Mouse (Mus musculus) inflammation-experienced regulatory T-cells, adult 6 months (primary cell): ENCODE measurements around the gene Morn5. TPM values are rescaled to one million over a fixed set of nuclear protein-coding genes. Genes with fewer than 3 reads are reported as not detected.

ENCODE experiments used
- ATAC-seq: one replicate; pipeline ENCODE4 v1.8.0; 2017
- polyA plus RNA-seq, 3 experiments: library from polyadenylated mRNA; unstranded; fragments of 100-300 nt; shearing (Covaris generic); gene quantifications; one replicate each; pipeline ENCODE4 v1.2.1; 2017

Morn5 gene
- not detected for polyA plus RNA-seq

DNA sequence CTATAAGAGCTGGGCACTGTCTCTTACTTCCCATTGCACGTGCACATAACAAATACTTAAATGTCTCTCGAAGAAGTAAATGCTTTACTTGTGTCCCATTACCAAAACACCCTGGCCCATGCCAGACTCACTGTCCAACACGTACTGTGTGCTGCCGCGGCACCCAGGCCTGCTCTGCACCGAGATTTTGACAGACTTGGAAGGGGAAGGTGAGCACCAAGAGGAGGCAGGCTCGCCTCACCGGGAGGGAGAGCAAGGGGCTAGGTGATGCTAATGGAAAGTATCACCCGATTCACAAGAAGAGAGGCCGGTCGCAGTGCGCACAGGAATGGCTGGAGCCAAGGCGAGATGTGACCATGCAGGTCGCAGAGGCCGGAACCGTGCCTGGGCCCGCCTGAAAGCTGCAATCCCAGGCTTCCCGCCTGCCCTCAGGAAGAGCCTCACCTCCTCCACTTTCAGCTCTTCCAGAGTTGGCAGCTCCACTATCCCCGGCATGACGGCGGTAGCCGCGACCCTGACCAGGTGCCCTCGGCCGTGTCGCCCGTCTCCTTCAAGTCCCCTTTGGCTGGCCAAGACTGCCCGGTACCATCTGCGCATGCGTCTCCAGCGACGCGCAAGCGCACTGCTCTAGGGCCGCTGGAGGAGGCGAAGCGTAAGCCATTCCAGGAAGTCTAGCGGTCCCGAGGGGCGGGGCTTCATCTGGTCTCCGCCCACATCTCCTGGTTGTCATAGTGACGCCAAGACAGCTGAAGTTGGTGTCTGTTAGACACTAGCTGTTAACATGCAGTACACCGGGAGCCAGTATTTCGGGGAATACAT is at the start of gene Morn5, which contains the start of gene Ndufa8:
Gene Morn5 (plus strand): TSS at position 711 of the 819 bp plus-strand sequence.
Gene Ndufa8 (minus strand): TSS at position 659 of the 819 bp plus-strand sequence.
- ATAC-seq: peak; percentile 91

DNA sequence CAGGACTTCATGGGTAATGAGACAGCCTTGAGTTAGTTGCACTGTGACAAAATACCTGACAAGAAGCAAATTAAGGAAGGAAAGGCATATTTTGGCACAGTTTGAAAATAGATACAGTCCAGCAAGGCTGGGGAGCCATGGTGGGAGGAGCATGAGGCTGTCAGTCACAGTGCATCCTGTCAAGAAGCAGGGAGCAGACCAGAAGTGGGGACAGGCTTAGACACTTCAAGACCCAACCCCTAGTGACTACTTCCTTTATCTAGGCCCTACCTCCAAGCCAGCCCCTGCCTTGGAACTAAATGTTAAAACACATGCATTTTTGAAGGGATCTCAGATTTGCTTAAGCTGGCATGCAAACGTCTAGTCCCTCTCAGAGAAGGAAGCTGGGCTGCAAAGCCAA is 48.9 kb upstream of the Morn5 start:
- no peak for ATAC-seq

DNA sequence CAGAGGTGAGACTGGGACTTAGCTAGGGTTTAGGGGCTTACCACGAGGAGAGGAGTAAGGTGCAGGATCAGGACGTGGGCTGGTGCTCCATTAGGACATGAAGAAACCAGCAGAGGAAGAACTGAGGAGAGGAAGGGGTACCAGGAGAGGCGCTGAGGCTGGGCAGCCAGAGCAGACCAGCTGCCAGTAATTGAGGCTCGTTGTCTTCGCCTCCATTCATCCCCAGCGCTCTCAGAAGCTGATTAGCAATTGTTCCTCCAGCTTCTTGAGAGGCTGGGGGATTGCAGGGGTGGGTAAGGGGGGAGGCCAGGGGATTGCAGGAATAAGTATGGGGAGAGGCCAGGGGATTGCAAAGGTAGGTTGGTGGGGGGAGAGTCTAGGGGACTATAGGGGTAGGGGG is 47.1 kb upstream of the Morn5 start:
- ATAC-seq: no peak

DNA sequence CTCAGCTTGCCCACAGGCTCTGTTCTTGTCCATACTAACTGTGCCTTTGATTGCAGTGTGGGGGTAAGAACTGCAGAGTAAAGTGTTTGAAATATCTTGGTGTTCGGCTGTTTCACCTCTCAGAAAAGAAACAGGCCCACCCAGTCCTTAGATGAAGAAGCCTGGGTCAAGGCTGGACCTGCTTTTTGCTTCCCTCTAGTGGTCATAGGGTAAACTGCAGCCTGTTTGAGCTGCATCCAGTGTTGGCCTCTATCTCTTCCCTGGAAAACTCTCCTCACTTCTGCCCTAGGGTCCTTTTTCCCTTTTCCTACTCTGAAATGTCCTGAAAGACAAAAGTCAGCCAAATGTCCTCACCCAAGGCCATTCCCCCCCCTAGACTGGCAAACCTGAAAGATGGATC is 41.2 kb upstream of the Morn5 start:
- no peak for ATAC-seq

DNA sequence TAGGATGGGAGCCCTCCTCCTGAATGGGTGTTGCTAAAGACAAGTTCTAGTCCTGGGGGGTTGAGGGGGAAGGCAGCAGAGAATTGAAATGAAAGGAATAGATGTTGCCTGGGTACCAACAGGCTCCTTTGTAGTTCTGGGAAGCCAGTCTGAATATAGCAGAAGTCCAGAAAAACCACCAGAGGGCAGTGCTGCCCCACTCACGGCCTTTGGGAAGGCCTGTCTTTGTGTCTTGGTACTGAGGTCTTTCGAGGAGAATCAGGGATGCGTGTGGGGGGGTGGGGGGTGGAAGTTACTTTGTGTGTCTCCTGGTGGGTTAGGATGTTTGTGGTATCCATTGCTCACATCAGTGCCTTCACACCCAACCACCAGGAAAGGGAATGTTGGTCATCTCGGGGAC is 39.9 kb upstream of the Morn5 start:
- peak; percentile 61 for ATAC-seq

DNA sequence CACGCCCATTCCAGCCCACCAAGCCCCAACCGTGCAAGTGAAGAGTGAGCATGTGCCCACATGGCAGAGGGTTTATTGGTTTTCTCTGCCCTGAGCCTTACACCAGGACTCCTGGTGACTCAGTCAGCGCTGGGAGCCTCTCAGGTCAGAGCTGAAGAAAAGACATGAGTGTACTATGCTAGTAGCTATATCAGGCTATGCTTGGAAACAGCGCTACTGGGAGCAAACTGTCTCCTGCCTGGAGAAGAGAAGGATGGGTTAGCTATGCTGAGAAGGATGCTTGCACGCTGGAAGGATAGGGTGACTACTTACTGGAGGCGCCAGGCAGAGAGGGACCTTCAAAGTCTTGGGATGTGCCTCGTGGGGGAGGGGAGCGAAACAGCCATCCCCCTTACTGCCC is 38.7 kb upstream of the Morn5 start:
- no peak for ATAC-seq

DNA sequence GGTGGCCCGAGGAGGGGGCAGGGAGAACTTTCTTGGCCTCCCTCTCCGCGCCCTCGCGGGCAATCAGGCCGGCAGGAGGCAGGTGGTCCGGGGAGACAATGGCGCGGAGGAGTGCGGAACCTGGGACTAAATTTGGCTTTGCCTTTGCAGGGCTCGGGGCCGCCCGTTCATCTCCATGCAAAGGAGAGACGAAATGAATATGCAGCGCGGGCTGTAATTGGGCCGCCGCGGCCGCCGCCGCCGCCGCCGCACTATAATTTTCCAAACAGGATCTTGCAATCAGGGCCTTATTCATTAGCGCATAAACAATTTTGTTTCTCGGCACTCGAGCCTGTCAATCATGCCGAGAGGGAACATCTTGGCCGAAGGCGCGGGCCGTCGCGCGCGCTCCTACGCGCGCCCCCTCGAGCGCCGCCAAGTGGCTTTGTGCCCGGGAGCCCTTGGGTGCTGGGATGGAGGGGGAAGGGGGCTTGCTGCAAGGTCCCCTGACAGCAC is 37.9 kb upstream of the Morn5 start:
- no peak for ATAC-seq

DNA sequence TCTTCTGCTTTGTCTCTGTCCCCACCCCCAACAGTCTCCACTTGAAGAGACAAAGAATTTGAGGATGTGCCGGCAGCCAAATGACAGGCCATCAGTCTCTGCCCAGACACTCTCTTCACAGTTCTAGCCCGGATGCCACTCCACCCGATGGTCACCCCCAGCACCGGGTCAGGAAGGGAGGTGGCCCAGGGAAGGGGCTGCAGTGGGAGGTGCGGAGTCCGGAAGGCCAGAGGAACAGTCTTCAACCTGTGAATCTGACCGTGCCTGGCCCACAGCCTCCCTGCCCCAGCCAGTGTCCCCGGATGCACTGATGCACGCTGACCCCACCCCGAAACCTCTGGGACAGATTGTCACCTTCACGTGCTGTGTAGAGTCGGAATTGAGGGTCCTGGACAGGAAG is 36.2 kb upstream of the Morn5 start:
- no peak for ATAC-seq

DNA sequence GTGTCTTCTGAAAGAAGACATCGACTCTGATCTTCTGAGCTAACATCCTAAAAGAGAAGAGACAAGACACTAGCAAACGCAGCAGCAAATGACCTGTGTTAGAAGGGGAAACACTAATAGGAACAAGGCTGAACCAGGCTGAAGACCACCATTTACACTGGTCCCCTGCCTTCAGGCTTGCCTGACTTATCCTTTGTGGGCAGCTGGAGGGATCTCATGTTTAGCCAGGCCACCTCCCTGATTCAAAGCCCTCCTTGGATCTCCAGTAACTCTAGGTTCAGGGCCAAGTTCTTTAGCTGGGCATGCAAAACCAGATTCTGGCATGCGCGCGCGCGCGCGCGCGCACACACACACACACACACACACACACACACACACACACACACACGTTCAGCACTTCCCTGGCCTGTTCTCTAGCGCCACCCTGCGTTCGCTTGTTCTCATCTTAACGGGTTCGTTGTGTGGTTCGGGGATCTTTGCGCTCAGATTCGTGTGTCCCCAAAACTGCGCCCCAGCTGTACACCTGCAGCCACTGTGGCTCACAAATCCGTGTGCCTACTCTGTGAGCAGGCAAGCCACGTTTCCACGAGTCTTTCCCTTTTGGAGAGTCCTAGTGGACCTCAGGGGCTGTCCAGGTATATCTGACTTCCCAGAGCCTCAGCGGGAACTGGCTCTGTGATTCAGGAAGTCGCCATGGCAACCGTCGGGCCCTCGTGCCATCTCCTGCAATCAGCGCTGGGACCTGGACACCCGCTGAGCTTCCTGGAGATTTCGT is 27.7 kb upstream of the Morn5 start:
- ATAC-seq: no peak

DNA sequence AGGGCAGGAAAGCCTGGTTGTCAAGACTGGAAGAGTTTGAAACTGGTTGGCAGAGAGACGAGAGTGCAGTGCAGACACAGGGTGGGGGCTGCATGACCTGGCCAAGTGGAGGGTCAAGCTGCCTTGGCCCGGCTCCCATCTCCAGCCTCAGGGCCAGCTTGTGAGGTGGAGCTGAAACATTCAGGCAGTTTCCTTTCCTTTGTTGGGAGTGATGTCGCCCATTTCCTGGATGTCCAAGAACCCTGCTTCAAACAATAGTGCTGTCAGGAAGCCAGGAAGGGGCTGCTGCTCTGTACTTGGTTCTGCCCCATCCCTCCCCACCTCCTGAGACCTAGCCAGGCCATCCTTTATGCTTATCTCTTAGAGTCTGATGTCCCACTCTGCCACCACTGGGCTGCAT is 26.0 kb upstream of the Morn5 start:
- no peak for ATAC-seq

DNA sequence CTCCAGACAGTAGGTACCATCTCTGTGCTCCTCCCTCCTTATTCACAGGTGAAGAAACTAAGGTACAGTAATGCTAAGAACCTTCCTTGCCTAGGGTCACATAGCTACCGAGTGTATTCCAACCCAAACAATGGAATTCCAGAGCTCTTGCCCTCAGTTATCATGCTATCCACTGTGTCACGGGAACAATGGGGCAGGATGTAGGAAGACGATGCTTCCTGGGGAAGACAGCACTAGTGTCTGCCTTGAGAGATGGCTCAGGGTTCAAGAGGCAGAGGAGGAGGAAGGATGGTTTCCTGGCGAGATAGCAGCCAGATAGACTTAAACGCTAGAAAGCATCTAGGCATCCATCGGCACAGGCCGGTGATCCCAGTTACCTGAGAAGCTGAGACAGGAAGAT is 16.4 kb upstream of the Morn5 start:
- no peak for ATAC-seq

DNA sequence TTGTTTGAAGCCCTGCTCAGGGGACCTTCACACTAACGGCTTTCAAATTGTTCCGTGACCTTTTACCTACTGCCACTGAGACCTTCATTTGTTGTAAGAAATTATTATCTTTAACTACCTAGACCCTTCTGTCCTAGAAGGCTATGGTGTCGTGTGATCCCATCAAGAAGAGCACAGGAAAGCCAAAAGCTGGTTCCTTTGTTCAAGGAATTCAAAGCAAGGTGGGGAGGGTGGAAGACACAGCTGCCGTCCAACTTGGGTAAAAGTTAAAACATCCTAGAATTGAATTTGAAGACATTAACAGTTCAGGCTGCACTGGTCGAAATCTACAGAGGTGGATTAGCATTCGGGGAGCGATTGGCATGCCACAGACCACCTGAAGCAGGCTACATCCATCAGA is 15.3 kb upstream of the Morn5 start:
- no peak for ATAC-seq

DNA sequence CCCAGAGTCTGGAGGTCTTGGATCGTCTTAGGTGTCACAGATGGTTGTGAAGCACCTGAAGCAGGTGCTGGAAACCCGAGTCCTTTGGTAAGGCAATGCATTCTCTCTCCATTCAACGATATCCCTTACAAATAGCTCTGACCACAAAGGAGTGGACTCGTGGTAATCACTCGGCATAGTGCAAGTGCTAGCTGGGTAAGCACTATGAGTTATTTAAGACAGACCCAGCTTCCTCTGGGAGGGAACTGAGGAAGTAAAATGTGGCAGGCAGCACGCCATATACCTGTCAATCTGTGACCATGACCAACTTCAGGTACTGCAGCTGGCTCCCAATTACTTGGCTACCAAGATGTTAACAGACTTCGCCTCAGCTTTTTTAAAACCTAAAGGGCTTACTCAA is 14.4 kb upstream of the Morn5 start:
- ATAC-seq: no peak

DNA sequence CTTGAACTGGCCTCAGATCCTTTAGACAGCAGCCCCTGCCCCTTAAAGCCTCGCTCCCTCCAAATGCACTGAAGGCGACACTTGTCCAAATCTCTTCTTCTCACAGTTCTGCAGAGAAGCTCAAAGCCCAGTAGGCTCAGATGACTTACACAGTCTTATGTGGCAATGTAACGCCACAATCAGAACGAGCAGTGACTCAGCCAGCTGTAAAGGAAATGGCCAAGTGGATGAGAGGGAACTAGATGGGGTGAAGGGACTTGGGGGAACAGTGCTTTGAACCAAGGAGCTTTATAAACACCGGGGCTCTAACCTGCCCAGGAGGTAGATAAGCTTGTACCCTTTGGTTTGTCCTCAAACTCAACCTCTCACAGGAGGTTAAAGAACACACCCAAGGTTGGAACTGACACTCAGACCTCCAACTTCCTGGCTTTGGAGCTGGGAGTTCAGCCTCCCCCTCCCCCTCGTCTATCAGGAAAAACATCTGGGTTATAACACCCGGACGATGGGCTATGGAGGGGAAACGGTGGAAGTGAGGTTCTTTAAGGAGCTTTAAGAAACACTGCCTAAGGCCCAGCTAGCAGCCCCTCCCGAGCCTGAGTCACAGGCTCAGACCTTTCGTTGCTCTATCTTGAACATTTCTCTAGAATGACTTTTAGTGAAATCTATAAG is 13.7 kb upstream of the Morn5 start:
- ATAC-seq: no peak

DNA sequence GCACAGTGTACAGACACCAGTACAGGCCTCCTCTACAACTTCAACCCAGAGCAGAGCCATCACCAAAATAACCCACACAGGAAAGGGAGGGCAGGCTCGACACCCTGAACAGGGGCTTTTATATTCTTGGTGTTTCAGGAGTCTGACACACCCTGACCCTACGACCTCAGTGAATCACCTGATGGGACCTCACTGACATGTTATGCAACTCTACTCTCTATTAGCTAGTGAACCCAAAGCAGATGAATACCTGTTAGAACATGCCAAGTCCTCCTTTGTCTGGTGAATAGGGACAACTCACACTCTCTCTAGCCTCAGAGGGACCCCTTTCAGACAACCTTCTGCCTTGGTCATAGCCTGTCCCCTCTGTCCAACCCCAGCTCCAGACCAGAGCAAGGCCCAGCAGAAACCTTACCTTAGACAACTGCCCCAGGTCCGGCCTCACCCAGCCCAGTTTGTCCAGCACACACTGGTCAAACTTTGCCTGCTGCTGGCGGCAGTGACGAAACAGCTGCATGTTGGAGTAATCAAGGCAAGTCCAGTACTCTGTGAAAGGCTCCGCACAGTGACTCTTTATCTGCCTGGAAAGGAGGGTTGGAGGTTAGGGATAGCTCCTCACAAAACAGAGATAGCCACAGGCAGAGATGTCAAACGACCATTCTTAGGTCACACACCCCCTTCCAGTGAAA is 9.8 kb upstream of the Morn5 start:
- no peak for ATAC-seq

DNA sequence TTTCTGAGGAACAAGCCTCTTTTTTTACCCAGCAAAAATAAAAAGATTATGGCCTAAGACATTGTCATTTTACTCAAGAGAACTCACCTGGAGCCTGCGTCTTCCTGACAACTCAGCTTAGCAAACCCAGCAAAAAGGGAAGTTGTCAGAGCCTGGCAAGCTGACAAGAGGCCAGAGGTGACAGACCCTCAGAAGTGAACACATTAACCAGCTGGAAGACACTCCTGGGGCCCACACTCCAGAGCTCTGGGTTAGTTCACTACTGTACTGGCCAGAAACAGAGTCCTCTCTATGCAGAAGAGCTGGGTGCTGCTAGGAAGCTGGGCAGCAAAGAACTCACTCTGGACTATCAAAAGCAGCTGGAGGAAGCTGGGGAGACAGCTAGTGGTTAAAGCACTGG is 8.4 kb upstream of the Morn5 start:
- ATAC-seq: no peak

DNA sequence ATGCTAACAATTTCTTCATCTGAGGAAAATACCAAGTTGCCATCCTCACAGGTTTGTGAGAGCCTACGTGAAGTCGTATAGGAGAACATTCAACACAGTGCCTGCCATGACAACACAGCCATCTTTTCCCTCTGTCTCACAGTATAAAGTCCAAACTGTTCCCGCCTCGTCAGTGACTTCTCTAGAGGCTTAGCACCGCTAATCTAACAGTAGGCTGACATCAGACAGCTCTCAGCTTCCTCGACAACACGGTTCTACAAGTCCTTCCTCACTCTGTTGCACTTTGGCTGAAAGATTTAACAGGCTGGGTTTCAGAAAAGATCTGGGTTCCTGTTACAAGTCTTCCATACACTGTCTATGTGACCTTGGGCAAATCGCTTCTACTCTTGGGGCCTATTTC is 1.1 kb upstream of the Morn5 start:
- ATAC-seq: no peak

DNA sequence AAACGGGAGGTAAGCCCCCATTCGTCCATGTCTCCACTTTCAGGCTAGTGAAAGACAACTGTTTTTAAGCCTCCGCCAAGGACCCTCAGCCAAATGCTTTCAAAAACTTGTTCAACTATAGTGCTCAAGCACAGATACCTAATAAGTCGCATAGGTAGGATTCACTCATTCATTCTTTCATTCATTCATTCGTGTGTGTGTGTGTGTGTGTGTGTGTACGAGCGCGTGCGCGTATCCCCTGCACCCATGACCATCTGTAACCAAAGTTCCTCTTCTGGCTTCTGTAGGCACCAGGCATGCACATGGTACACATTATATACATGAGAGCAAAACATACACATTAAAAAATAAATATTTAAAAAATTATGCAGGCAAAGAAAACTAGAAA is 303 bp downstream of the Morn5 start:
- no peak for ATAC-seq

DNA sequence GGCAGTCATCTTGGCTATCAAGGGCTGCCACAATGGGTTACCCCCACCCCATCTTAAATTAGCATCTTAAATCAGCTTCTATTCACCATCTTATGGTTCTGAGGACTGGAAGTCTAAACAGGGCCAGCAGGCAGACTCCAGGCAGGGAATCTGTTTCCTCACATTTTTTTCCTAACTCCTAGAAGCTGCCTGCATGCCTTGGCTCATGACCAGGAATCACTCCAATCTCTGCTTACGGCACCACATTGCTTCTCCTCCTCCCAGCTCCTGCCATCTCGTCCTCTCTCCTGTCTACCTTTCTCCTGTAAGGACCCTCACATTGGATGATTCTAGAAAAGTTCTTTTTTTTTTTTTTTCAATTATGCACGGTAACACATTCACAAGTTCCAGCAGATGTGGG is 4.0 kb downstream of the Morn5 start:
- no peak for ATAC-seq

DNA sequence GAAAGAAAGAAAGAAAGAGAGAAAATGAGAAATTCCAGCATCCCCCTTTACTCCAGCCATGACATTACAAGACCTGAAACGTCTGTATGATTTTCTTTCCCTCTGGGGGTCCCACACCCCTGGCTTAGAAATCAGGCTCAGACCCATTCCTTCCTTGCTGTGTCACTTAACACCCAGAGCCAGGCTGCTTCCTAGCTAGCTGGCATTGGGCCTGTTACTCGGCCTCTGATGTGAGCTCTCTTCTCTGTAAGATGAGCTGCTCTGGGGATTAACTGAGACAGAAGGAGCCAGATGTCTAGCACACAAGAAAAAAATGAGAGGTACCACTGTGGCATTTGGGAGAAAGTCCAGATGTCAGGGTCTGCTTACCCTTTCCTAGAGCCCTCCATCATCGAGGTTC is 7.0 kb downstream of the Morn5 start:
- ATAC-seq: no peak

DNA sequence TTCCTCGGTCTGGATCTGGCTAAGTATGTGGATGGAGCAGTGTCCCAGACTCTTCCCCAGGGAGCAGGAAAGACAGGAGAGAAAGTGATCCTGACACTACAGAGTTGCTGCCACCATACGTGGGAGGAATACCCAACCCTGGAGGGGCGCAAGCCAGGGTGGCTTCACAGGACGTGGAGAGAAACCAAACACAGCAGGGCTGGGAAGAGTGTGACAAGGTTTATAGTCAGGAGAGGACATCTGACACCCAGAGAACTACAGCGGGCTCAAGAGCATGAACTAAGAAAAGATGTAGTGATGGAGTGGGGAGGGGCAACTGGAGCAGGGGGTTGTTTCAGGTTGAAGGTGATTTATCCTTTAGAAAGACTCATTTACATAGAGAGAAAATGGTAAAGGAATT is 12.2 kb downstream of the Morn5 start:
- ATAC-seq: no peak

DNA sequence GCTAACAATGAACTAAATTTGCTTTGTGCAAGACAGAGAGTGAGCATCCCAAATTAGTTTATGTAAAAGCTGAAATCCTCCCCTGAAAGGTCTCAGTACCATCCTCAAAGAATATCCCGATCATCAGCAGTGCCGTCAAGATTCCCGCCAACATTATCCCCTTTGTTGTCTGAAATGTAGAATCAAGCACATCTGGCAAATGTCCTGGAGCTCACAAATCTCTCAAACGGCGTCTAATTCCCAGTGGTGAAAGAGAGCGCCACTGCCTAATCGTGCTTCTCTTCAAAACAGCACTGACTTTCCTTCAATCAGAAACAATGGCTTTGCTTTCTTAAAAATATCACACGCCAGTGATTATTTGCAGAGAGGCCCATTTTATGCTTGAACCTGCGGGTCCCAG is 17.9 kb downstream of the Morn5 start:
- no peak for ATAC-seq
